Mouse (Mus musculus): ENCODE data around the gene B3galt2. TPM values are rescaled to one million over a fixed set of nuclear protein-coding genes. Genes with fewer than 3 reads are reported as not detected.

Gene B3galt2
- polyA plus RNA-seq, 1 experiment from 2014 or later = 5.9 TPM

- Histone ChIP-seq H3K36me3 (ENCODE audit: control insufficient read depth, insufficient read depth, low read length) (peaks cover 38% of the 10 kb centered on the region), H3K4me3 (ENCODE audit: low read depth, low read length) (no peak overlapping the region), H3K4me2 (ENCODE audit: low read length) (no peak overlapping the region), H3K4me1 (ENCODE audit: control insufficient read depth, insufficient read depth, low read length) (no peaks in the 10 kb centered on the region), H3K27ac (ENCODE audit: low read depth, low read length) (no peak overlapping the region), H3K27me3 (replicated peaks; ENCODE audit: control insufficient read depth, insufficient read depth, low read length) (no peaks in the 10 kb centered on the region), H3K9me3 (replicated peaks; ENCODE audit: control insufficient read depth, low read length) (no peaks in the 10 kb centered on the region), H3K9ac (ENCODE audit: low read length) (no peak overlapping the region)
- no peak for DNase-seq (ENCODE audit: low spot score)
- ATAC-seq = no peak
- WGBS = 95% methylated on average over 5 of the region's 5 CpGs
Measured at GRCm38 (mm10) chr1:143681108-143681507, 40.6 kb downstream of the B3galt2 start.

GRCm38 (mm10) chr1:143684849-143685248 is 44.4 kb downstream of the B3galt2 start:
- peaks cover 45% of the 10 kb centered on the region for H3K36me3 ChIP-seq (ENCODE audit: control insufficient read depth, insufficient read depth, low read length)
- DNase-seq (ENCODE audit: low spot score) = no peak
- 83% methylated on average over 3 of the region's 3 CpGs for WGBS

GRCm38 (mm10) chr1:143701736-143702135 is 61.3 kb downstream of the B3galt2 start:
- 0 out of 2 replicates have a peak overlapping the region, but pooled peaks have one; percentile 91 for H3K27ac ChIP-seq (ENCODE audit: low read depth, low read length)
- under 1% methylated on average over 13 of the region's 13 CpGs for WGBS

More at GRCm38 (mm10) chr1:143684849-143685248, 44.4 kb downstream of the B3galt2 start:
- H3K27ac ChIP-seq (ENCODE audit: low read depth, low read length) = no peak overlapping the region
- H3K9ac ChIP-seq (ENCODE audit: low read length) = no peak overlapping the region
- no peaks in the 10 kb centered on the region for H3K9me3 ChIP-seq (replicated peaks; ENCODE audit: control insufficient read depth, low read length)
- ATAC-seq = no peak
- no peaks in the 10 kb centered on the region for H3K27me3 ChIP-seq (replicated peaks; ENCODE audit: control insufficient read depth, insufficient read depth, low read length)
- no peak overlapping the region for H3K4me2 ChIP-seq (ENCODE audit: low read length)
- no peaks in the 10 kb centered on the region for H3K4me1 ChIP-seq (ENCODE audit: control insufficient read depth, insufficient read depth, low read length)
- H3K4me3 ChIP-seq (ENCODE audit: low read depth, low read length) = no peak overlapping the region

GRCm38 (mm10) chr1:143702141-143702740 is 61.8 kb downstream of the B3galt2 start:
- WGBS = under 1% methylated on average over 44 of the region's 48 CpGs
- H3K27me3 ChIP-seq (replicated peaks; ENCODE audit: control insufficient read depth, insufficient read depth, low read length) = no peaks in the 10 kb centered on the region
- no peaks in the 10 kb centered on the region for H3K9me3 ChIP-seq (replicated peaks; ENCODE audit: control insufficient read depth, low read length)
- peak overlapping the region; percentile 86 for H3K4me3 ChIP-seq (ENCODE audit: low read depth, low read length)
- H3K27ac ChIP-seq (ENCODE audit: low read depth, low read length) = peak overlapping the region; percentile 91
- ATAC-seq = peak; percentile 72
- no peak for DNase-seq (ENCODE audit: low spot score)
- peaks cover 12% of the 10 kb centered on the region for H3K4me1 ChIP-seq (ENCODE audit: control insufficient read depth, insufficient read depth, low read length)
- H3K36me3 ChIP-seq (ENCODE audit: control insufficient read depth, insufficient read depth, low read length) = 0 out of 2 replicates have a peak, but pooled peaks cover 5% of the 10 kb centered on the region
- peak overlapping the region; percentile 89 for H3K9ac ChIP-seq (ENCODE audit: low read length)
- H3K4me2 ChIP-seq (ENCODE audit: low read length) = peak overlapping the region; percentile 74

More at GRCm38 (mm10) chr1:143701736-143702135, 61.3 kb downstream of the B3galt2 start:
- peak overlapping the region; percentile 86 for H3K4me3 ChIP-seq (ENCODE audit: low read depth, low read length)
- H3K27me3 ChIP-seq (replicated peaks; ENCODE audit: control insufficient read depth, insufficient read depth, low read length) = no peaks in the 10 kb centered on the region
- no peak for DNase-seq (ENCODE audit: low spot score)
- peaks cover 12% of the 10 kb centered on the region for H3K4me1 ChIP-seq (ENCODE audit: control insufficient read depth, insufficient read depth, low read length)
- H3K36me3 ChIP-seq (ENCODE audit: control insufficient read depth, insufficient read depth, low read length) = peaks cover 9% of the 10 kb centered on the region; the same call in 1 of the 2 replicates
- no peaks in the 10 kb centered on the region for H3K9me3 ChIP-seq (replicated peaks; ENCODE audit: control insufficient read depth, low read length)
- H3K4me2 ChIP-seq (ENCODE audit: low read length) = peak overlapping the region; percentile 74
- no peak for ATAC-seq
- peak overlapping the region; percentile 89 for H3K9ac ChIP-seq (ENCODE audit: low read length)

- Histone ChIP-seq H3K4me2 (ENCODE audit: low read length) (peak within 1 kb of the TSS; percentile 74), H3K27me3 (replicated peaks; ENCODE audit: control insufficient read depth, insufficient read depth, low read length) (no peaks in the 10 kb centered on the region), H3K4me1 (ENCODE audit: control insufficient read depth, insufficient read depth, low read length) (peaks cover 12% of the 10 kb centered on the region), H3K4me3 (ENCODE audit: low read depth, low read length) (peak within 1 kb of the TSS; percentile 86), H3K36me3 (ENCODE audit: control insufficient read depth, insufficient read depth, low read length) (0 out of 2 replicates have a peak, but pooled peaks cover 2% of the 10 kb centered on the region), H3K27ac (ENCODE audit: low read depth, low read length) (peak within 1 kb of the TSS; percentile 91), H3K9me3 (replicated peaks; ENCODE audit: control insufficient read depth, low read length) (no peaks in the 10 kb centered on the region), H3K9ac (ENCODE audit: low read length) (peak within 1 kb of the TSS; percentile 89)
- ATAC-seq (peak; percentile 99), DNase-seq (ENCODE audit: low spot score) (peak; percentile 92)
- WGBS = 0% methylated on average over 53 of the region's 74 CpGs
Measured at GRCm38 (mm10) chr1:143702741-143703262, 62.3 kb downstream of the B3galt2 start, which contains the start of gene Cdc73. Gene Cdc73, minus strand, starts transcription at chr1:143702893.

Other genes starting within 250 kb of the B3galt2 start
- gene Cdc73, start 62.2 kb downstream of the B3galt2 start, polyA plus RNA-seq (2014; fragmentation: Nextera tagmentation; extraction: Ambion mirVana) = 16.6 and 23.2 TPM in 2 replicates
- 119 and 131 TPM in 2 replicates for gene Glrx2, start 75.7 kb downstream of the B3galt2 start, polyA plus RNA-seq (2014; fragmentation: Nextera tagmentation; extraction: Ambion mirVana)
- gene Trove2, start 136.4 kb downstream of the B3galt2 start, polyA plus RNA-seq (2014; fragmentation: Nextera tagmentation; extraction: Ambion mirVana) = 38.0 and 41.8 TPM in 2 replicates
- gene Uchl5, start 136.6 kb downstream of the B3galt2 start, polyA plus RNA-seq (2014; fragmentation: Nextera tagmentation; extraction: Ambion mirVana) = 57.0 and 63.7 TPM in 2 replicates